Mouse (Mus musculus) layer of hippocampus, adult 9-11 months (tissue): ENCODE data around the gene Gmeb1.
"Not testable (repeated sequence)": the region's sequence is repeated elsewhere in the genome, so short reads cannot be mapped to it uniquely, and the experiment has no call there.

Experiments
- DNase-seq: peaks from one replicate; pipeline ENCODE4 v3.0.0; 2022

The Gmeb1 gene

GRCm38 (mm10) chr4:132273166-132273565 is 11.8 kb upstream of the Gmeb1 start:
- no peak for DNase-seq

- DNase-seq = peak; percentile 89
These were observed 8.5 kb upstream of the Gmeb1 start for GRCm38 (mm10) chr4:132269740-132270560.

DNA sequence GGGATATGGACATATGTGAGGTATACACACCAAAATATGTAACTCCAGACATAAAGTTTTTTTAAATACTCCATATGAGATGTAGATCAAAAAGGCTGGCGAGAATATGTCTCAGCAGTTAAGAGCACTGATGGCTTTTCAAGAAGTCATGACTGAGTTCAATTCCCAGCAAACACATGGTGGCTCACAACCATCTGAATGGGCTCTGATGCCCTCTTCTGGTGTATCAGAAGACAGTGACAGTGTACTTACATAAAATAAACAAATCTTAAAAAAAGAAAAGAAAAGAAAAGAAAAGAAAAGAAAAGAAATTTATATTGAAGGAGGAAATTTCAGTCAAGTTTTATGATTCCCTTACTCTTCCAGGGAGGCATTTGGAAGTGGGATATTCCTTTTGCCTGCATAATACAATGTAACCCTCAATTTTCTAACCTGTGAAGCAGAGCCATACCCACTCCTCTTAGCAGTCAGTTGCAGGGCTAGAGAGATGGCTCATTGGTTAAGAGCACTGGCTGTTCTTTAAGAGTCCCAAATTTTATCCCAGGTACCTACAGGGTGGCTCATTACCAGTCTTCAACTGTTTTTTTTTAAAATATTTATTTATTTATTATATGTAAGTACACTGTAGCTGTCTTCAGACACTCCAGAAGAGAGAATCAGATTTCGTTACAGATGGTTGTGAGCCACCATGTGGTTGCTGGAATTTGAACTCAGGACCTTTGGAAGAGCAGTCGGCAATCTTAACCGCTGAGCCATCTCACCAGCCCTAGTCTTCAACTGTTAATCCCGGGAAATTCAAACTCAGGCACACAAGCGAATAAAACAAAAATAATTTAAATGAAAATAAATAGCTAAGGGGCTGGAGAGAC is 7.7 kb upstream of the Gmeb1 start:
- DNase-seq = no peak

DNA sequence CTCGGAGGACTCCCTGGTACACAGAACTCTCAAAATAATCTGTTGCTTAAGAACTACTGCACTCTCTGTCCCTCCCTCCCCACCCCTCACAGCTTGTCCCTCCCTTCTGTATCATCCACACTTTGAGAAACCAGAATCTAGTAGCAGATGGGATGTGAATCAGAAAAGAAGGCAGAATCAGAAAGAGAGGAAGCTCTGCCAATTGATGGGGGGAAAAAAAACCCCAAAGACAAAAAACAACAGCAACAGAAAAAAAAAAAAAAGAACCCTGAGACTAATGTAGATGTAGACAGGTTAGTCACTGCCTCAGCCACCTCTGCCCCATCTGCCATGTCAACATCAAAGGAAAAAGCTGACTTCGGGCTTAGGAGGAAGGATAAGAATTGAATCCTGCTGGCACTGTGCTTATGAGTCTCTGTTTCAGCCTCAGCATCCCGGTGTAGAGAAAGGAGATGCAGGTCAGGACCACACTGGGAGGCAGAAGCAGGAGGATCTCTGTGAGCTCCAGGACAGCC is 5.5 kb upstream of the Gmeb1 start:
- peak; percentile 53 for DNase-seq

DNA sequence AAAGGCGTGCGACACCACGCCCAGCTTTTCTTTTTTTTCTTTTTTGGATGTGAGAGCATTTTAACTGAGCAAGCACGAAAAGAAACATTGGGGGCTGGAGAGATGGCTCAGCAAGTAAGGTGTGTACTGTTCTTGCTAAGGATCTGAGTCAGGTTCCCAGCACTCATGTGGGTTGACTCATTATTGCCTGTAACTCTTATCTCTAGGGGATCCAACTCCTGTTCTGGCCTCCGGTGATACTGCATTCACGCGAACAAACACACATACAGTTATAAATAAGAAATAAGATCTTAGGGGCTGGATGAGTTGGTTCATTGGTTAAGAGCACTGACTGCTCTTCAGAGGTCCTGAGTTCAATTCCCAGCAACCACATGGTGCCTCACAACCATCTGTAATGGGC is 1.9 kb upstream of the Gmeb1 start:
- DNase-seq = no peak

DNA sequence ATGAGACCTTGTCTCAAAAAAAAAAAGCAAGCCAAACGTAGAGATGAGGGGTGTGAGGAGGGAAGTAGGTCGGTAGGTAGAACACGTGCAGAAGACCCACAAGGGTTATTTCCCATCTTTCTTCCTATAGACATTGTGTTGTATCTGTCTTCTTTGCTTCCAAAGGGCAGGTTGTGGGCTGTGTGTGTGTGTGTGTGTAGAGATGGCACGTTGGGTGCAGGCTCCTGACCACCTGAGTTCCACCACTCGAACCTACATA is 885 bp upstream of the Gmeb1 start:
- DNase-seq = no peak

DNA sequence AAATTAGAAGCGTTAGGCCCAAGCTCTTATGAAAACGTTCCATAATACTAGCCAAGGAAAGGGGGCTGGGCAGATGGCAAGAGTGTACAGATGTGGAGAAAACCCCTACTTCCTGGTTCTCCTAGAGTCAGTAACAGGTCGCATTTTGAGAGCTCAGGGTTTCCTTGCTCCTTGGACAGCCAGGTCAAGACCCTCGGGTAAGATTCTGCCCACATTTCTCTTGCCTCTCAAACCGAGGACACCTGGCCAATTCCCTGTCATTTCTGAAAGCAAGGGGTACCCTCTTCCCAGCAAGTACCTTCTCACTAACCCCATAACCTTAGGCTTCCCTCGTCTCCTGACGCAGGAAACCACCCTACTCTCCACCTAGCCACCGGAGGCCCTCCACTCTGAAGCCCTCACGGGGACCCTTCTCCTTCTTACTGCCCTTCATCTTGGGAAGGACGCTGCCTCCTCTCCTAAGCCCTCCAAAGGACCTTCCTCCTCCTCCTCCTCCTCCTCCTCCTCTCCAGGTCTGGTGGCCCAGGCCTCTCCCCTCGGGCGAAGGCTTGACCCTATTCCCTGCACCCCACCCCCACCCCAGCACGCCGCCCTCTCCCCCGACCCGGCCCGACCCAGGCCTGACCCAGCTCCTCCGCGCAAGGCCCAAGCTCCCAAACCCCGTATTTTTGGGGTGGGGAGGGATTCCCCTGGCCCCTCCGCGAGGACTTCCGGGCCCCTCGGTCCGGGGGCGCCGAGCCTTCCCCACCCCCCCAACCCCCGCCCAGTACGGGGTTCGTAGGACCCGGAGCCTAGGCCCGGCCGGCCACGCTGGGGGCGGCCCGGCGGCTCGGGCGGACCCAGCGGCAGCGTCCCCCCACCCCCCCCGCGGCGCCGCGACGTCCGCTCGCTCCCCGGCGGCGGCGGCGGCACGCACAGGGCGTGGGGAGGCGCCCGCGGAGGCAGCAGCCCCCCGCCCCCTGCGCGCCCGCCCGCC is 710 bp downstream of the Gmeb1 start:
- DNase-seq = no peak

- DNase-seq = no peak
These were observed 2.2 kb downstream of the Gmeb1 start for GRCm38 (mm10) chr4:132259248-132259647.

GRCm38 (mm10) chr4:132256384-132256783 is 5.0 kb downstream of the Gmeb1 start:
- no peak for DNase-seq

GRCm38 (mm10) chr4:132254986-132255385 is 6.4 kb downstream of the Gmeb1 start:
- DNase-seq = no peak

DNA sequence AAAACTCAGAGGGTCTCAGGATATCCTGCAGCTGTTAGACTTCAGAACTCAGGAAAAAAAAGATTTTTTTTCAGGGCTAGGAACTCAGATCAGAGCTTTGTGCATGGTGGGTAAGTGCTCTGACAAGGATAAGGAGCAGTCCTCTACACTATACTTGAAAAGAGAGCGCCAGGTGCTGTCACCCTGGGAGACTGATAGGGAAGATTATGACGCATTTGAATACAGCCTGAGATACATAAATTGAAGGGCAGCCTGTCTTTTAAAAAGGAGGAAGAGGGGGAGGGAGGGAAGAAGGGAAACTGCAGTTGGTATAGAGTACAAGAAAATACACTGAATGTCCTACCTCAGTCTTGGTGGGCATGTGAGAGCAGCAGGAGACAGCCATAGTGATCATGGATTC is 7.8 kb downstream of the Gmeb1 start:
- DNase-seq = no peak

DNA sequence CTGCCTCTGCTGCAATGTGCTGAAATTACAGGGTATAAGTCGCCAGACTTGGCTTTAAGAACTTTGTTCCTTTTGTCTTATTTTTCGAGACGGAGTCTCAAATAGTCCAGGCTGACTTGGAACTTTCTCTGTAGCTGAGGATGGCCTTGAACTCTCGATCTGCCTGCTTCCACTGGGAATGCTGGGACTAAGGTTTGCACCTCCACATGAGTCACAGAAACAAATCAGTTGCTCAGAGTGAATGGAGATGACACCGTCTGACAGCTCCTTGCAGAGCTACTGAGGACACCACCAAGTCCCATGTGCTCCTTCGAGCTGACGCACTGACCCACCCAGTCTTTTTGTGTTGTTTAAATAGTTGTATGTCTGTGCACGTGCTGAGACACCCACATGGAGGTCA is 8.3 kb downstream of the Gmeb1 start:
- no peak for DNase-seq

DNA sequence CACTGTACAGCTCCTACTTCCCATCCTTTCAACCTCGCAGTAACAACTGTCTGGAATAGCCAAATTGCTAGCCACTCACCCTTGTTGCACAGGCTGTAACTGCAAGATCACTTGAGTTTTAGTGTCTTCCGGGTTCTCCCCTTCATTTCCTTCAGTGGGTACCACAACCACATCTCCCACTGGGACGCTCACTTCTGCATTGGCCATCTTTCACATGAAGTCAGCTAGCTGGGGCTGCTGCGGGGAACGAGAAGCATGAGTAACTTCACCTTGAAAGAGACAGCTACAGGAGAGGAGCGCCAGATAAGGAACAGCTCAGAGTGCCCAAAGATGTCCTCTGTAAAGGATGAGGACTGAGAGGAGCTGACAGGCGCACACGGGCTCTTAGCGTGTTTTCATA is 9.8 kb downstream of the Gmeb1 start:
- DNase-seq = no peak

- DNase-seq = peak; percentile 43
These were observed 13.9 kb downstream of the Gmeb1 start for GRCm38 (mm10) chr4:132247451-132247997.

DNA sequence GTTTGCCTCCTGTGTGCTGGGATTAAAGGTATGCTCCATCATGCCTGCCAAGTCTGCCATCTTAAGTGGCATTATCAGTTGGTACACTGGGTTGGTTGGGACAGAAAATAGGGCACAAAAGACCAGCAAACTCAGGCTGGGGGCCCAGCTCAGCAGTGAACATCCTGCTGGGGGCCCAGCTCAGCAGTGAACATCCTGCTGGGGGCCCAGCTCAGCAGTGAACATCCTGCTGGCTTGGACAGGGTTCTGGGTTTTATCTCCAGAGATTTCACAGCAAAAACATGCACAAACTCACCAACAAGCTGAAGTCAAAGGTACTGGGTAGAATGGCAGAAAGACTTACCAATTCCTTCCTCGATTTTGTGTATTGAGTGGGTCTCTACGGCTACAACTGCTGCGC is 15.8 kb downstream of the Gmeb1 start:
- no peak for DNase-seq

DNA sequence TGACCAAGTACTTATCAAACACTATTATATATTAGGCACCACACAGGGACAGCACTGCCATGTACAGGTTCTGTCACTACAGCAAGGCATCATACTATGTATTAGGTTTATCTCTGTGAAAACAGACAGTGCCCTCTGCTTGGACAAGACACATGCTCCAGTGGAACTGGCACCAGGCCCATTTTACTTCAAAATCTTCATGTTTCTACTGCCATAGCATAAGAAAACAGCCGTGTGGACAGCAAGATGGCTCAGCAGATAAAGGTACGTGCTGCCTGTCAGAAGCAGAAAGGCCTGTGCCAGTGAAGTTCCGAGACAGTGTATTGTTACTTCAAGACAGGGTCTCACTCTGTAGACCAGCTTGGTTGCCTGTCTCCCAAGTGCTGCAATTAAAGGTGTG is 20.2 kb downstream of the Gmeb1 start:
- no peak for DNase-seq

- no peak for DNase-seq
These were observed 21.0 kb downstream of the Gmeb1 start for GRCm38 (mm10) chr4:132240367-132240766.

DNA sequence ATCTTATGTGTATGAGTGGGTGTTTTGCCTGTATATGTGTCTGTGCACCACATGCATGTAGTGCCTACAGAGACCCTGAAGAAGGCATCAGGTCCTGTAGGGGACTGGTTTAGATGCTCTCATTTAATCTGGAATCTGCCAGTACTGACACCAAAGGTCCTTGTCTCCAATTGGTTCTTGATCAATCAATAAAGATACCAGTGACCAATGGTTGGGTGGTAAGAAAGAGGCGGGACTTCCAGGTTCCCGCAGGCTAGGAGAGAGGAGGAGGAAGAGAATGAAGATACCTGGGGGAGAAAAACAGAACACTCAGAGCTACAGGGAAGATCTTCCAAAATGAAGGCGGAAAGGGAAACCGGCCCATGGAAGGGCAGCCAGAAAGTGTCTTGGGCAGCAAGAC is 23.0 kb downstream of the Gmeb1 start:
- DNase-seq = no peak

DNA sequence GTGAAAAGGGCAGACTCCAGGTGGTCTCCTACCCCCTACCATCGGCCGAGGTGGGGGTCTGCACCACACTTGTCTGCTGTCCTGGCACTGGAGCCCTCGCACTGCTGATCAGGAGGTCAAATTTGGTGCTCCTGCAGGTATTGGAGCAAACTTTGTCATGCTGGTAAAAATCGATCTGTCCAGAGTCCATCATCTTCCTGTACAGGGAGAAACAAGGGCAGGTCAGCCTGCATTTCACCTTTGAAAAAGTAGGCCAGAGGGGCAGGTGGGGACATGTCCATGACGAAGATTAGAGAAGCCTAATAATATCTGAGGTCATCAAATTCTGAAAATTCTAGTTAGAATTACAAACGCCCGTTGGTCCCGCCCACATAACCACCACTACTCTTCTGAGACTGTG is 26.7 kb downstream of the Gmeb1 start:
- no peak for DNase-seq

- no peak for DNase-seq
These were observed 31.0 kb downstream of the Gmeb1 start for GRCm38 (mm10) chr4:132230422-132230821.

DNA sequence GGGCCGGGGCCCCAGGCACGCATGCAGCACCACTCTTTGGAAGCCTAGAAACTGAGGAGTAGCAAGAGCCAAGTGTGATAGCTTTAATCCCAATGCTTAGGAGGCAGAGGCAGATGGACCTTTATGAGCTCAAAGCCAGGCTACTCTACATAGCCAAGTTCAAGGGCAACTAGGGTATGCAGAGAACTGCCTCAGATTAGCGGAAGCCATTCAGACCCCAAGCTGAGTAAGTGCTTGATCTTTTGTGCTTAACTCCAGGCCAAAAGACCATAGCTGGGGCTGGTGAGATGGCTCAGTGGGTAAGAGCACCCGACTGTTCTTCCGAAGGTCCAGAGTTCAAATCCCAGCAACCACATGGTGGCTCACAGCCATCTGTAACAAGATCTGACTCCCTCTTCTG is 39.4 kb downstream of the Gmeb1 start:
- DNase-seq = not testable (repeated sequence)

DNA sequence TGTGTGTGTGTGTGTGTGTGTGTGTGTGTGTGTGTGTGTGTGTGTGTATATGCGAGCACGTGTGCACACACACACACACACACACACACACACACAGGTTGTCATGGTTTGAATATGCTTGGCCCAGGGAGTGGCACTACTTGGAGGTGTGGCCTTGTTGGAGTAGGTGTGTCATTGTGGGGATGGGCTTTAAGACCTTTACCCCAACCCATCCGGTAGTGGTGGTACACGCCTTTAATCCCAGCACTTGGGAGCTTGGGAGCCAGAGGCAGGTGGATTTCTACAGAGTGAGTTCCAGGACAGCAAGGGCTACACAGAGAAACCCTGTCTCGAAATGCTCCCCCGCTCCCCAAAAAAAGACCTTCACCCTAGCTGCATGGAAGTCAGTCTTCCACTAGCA is 43.0 kb downstream of the Gmeb1 start:
- not testable (repeated sequence) for DNase-seq

GRCm38 (mm10) chr4:132217781-132218180 is 43.6 kb downstream of the Gmeb1 start:
- DNase-seq = no peak
